Mouse (Mus musculus): ENCODE measurements around the gene Tmem163. TPM values are rescaled to one million over a fixed set of nuclear protein-coding genes. Genes with fewer than 3 reads are reported as not detected.

Gene Tmem163
- polyA plus RNA-seq, 2 experiments, result 0.13 to 0.27 TPM

DNA sequence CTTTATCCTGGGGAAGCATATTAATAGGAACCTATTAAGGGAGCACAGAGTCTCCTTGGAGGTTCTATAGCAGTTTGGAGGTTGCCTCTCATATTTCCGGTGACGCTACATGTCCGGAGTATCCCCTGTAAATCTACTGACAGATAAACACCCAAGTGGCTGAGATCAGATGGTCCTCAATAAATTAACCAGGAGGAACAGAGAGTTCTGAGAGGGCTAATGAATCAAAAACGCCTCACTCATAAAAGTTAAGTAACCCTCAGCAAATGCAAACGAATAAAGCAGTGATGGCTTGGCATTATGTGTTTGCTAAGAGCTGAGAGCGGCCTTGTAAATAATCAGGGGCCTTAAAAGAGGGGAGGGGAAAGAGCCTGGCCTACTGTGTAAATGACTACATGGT, 215.3 kb downstream of the Tmem163 start:
- ATAC-seq (ENCODE audit: insufficient read depth) (no peak), DNase-seq (ENCODE audit: low read depth in 3 of 3, low spot score in 3 of 3) (no peak)
- Histone ChIP-seq H3K27ac (no peak overlapping the region), H3K4me3 (ENCODE audit: insufficient read depth in 1 of 2, low read depth in 2 of 2, low read length in 2 of 2) (no peak overlapping the region), H3K4me1 (replicated peaks; ENCODE audit: control insufficient read depth in 2 of 2, insufficient read depth in 2 of 2, low read length in 1 of 2) (no peaks in the 10 kb centered on the region), H3K4me2 (ENCODE audit: low read depth) (no peak overlapping the region), H3K9me3 (ENCODE audit: control insufficient read depth, low read length) (no peaks in the 10 kb centered on the region), H3K27me3 (ENCODE audit: control insufficient read depth, insufficient read depth, low read length) (no peaks in the 10 kb centered on the region), H3K36me3 (replicated peaks; ENCODE audit: control insufficient read depth, insufficient read depth, low read depth) (no peaks in the 10 kb centered on the region), H3K9ac (replicated peaks) (no peak overlapping the region)
- TF ChIP-seq CTCF (IDR thresholded peaks at IDR 0.05; ENCODE audit: low read depth) (no peak), EP300 (IDR thresholded peaks at IDR 0.05; ENCODE audit: low read depth) (no peak)
- 69% methylated on average over 6 of the region's 6 CpGs for WGBS (ENCODE audit: insufficient replicate concordance)

DNA sequence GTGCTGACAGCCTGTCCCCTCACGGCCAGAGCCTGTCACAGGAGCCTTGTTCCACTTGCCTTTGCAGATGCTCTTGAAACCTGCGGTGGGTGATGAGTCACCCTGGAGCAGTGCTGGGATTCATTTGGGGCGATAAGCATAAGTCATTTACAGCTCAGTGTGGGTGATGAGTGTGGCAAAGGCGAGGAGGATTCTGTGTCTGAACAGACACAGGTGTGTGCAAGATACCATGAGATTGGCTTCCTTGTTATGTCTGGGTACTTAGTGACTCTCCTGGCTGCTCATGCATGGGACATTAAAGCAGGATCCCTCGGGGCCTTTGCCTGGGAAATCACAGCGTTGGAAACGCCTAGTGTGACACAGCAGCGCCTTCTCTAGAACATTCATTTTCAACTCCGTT, 218.3 kb downstream of the Tmem163 start:
- 64% methylated on average over 9 of the region's 9 CpGs for WGBS (ENCODE audit: insufficient replicate concordance)
- ATAC-seq (ENCODE audit: insufficient read depth) (no peak), DNase-seq (ENCODE audit: low read depth in 3 of 3, low spot score in 3 of 3) (no peak)
- Histone ChIP-seq H3K27me3 (ENCODE audit: control insufficient read depth, insufficient read depth, low read length) (no peaks in the 10 kb centered on the region), H3K4me1 (replicated peaks; ENCODE audit: control insufficient read depth in 2 of 2, insufficient read depth in 2 of 2, low read length in 1 of 2) (no peaks in the 10 kb centered on the region), H3K9me3 (ENCODE audit: control insufficient read depth, low read length) (no peaks in the 10 kb centered on the region), H3K9ac (replicated peaks) (no peak overlapping the region), H3K4me3 (ENCODE audit: insufficient read depth in 1 of 2, low read depth in 2 of 2, low read length in 2 of 2) (no peak overlapping the region), H3K4me2 (ENCODE audit: low read depth) (no peak overlapping the region), H3K27ac (no peak overlapping the region), H3K36me3 (replicated peaks; ENCODE audit: control insufficient read depth, insufficient read depth, low read depth) (no peaks in the 10 kb centered on the region)
- TF ChIP-seq CTCF (IDR thresholded peaks at IDR 0.05; ENCODE audit: low read depth) (no peak), EP300 (IDR thresholded peaks at IDR 0.05; ENCODE audit: low read depth) (no peak)

DNA sequence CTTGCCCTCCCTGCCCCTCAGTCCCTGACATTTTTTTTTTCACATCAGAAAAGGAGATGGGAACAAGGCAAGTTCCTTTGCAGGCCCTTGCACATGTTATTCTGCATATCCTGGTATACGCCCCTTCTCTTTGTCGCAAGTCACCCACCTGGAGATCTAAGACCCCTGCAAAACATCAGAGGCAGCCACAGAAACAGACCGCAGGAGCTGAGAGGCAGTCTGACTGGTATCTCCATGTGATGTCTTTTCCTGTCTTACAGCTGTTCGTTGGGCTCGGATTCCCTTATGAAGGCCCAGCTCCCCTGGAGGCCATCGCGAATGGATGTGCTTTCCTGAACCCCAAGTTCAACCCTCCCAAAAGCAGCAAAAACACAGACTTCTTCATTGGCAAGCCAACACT, 219.8 kb downstream of the Tmem163 start:
- no peaks in the 10 kb centered on the region for H3K36me3 ChIP-seq (replicated peaks; ENCODE audit: control insufficient read depth, insufficient read depth, low read depth)
- WGBS (ENCODE audit: insufficient replicate concordance), result 76% methylated on average over 7 of the region's 7 CpGs
- ATAC-seq (ENCODE audit: insufficient read depth) (no peak), DNase-seq (ENCODE audit: low read depth in 3 of 3, low spot score in 3 of 3) (no peak)
- TF ChIP-seq EP300 (IDR thresholded peaks at IDR 0.05; ENCODE audit: low read depth) (no peak), CTCF (IDR thresholded peaks at IDR 0.05; ENCODE audit: low read depth) (no peak)
- no peaks in the 10 kb centered on the region for H3K9me3 ChIP-seq (ENCODE audit: control insufficient read depth, low read length)
- H3K27ac ChIP-seq, result no peak overlapping the region
- H3K4me3 ChIP-seq (ENCODE audit: insufficient read depth in 1 of 2, low read depth in 2 of 2, low read length in 2 of 2), result no peak overlapping the region
- no peaks in the 10 kb centered on the region for H3K4me1 ChIP-seq (replicated peaks; ENCODE audit: control insufficient read depth in 2 of 2, insufficient read depth in 2 of 2, low read length in 1 of 2)
- H3K9ac ChIP-seq (replicated peaks), result no peak overlapping the region
- H3K27me3 ChIP-seq (ENCODE audit: control insufficient read depth, insufficient read depth, low read length), result no peaks in the 10 kb centered on the region
- no peak overlapping the region for H3K4me2 ChIP-seq (ENCODE audit: low read depth)

DNA sequence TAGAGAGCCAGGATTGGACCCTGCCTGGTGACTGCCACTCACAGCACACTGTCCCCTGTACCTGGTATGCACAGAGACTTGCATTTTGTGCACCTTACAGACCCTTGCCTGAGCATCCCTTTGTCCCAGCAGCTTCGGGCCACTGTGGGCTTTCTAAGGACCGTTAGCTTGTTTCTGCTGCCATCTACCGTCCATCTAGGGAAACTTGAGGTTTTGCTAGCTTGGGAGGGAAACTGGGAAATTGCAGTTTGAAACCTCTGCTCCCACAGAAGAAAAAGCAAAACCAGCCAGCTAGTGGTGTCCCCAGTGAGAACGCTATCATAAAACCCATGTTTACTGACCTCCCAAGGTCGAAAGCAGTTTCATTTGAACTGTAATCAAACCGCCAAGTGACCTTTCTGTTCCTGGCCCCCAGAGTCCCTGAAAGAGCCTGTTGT, 220.3 kb downstream of the Tmem163 start:
- H3K4me3 ChIP-seq (ENCODE audit: insufficient read depth in 1 of 2, low read depth in 2 of 2, low read length in 2 of 2), result no peak overlapping the region
- no peak overlapping the region for H3K9ac ChIP-seq (replicated peaks)
- H3K4me2 ChIP-seq (ENCODE audit: low read depth), result no peak overlapping the region
- ATAC-seq (ENCODE audit: insufficient read depth) (no peak), DNase-seq (ENCODE audit: low read depth in 3 of 3, low spot score in 3 of 3) (peak in 1 of 3 experiments; percentile 5)
- no peaks in the 10 kb centered on the region for H3K4me1 ChIP-seq (replicated peaks; ENCODE audit: control insufficient read depth in 2 of 2, insufficient read depth in 2 of 2, low read length in 1 of 2)
- TF ChIP-seq EP300 (IDR thresholded peaks at IDR 0.05; ENCODE audit: low read depth), result no peak
- TF ChIP-seq CTCF (IDR thresholded peaks at IDR 0.05; ENCODE audit: low read depth), result peak; percentile 72
- 18% methylated on average over 6 of the region's 6 CpGs for WGBS (ENCODE audit: insufficient replicate concordance)
- H3K36me3 ChIP-seq (replicated peaks; ENCODE audit: control insufficient read depth, insufficient read depth, low read depth), result no peaks in the 10 kb centered on the region
- H3K27me3 ChIP-seq (ENCODE audit: control insufficient read depth, insufficient read depth, low read length), result no peaks in the 10 kb centered on the region
- no peak overlapping the region for H3K27ac ChIP-seq
- no peaks in the 10 kb centered on the region for H3K9me3 ChIP-seq (ENCODE audit: control insufficient read depth, low read length)

DNA sequence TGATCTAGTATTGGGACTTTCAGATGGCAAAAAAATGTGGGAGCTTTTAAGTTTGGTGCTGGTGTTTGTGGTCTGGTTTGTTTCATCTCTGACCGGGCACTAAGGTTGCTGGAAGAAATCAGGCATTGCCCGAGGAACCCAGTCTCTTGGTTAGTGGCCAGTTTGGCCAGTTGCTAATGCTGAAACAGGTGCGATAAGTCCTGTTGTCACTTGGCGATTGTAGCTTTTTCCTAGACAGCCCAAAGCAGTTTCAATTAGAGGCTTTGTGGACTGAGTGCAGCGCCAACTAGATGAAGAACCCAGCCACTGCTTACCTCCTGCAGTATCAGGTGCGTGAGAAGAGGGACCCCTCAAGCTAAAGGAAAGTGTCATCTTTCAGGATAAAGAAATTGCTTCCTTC, 226.0 kb downstream of the Tmem163 start:
- H3K9ac ChIP-seq (replicated peaks), result no peak overlapping the region
- H3K4me2 ChIP-seq (ENCODE audit: low read depth), result no peak overlapping the region
- no peaks in the 10 kb centered on the region for H3K27me3 ChIP-seq (ENCODE audit: control insufficient read depth, insufficient read depth, low read length)
- no peaks in the 10 kb centered on the region for H3K36me3 ChIP-seq (replicated peaks; ENCODE audit: control insufficient read depth, insufficient read depth, low read depth)
- TF ChIP-seq EP300 (IDR thresholded peaks at IDR 0.05; ENCODE audit: low read depth), result no peak
- no peak for TF ChIP-seq CTCF (IDR thresholded peaks at IDR 0.05; ENCODE audit: low read depth)
- DNase-seq (ENCODE audit: low read depth in 3 of 3, low spot score in 3 of 3) (no peak), ATAC-seq (ENCODE audit: insufficient read depth) (no peak)
- H3K27ac ChIP-seq, result no peak overlapping the region
- 65% methylated on average over 6 of the region's 6 CpGs for WGBS (ENCODE audit: insufficient replicate concordance)
- no peak overlapping the region for H3K4me3 ChIP-seq (ENCODE audit: insufficient read depth in 1 of 2, low read depth in 2 of 2, low read length in 2 of 2)
- H3K4me1 ChIP-seq (replicated peaks; ENCODE audit: control insufficient read depth in 2 of 2, insufficient read depth in 2 of 2, low read length in 1 of 2), result no peaks in the 10 kb centered on the region
- H3K9me3 ChIP-seq (ENCODE audit: control insufficient read depth, low read length), result no peaks in the 10 kb centered on the region
